Mouse (Mus musculus): ENCODE data around the gene Dnajc9.

Gene Dnajc9

DNA sequence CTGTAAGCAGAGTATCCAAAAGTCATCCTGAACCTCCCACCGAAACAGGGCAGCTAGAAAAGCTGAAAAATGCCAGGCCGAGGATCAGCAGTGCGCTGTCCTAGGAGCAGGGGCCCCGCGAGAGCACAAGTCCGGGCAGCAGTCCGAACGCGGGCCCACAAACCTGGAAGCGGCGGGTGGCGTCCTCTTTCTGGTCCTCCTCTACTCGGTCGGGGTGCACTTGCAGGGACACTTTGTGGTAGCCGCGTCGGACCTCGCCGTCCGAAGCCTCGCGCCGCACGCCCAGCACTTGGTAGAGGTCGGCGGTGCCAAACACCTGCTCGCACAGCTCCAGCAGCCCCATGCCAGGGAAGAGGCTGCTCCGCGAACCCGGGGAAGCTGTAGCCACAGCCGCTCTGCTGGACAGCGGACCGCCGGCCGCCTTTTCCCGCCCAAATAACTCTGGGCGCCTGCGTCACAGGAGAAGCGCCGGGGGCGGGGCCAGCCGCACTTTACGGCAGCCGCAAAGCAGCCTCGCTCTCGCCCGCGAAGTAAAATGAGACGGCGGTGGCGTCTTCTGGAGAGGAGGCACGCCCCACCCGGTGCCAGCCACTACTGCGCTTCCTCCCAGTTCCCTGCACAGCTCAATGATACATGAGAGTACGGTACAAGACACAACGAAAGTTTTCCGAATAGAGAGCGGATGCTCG, at the start of gene Dnajc9:
Gene Dnajc9 (minus strand): TSS at position 470 of the 689 bp plus-strand sequence.
- DNase-seq (ENCODE audit: low read depth, low spot score) = peak; percentile 85

- no peak for DNase-seq (ENCODE audit: low read depth, low spot score)
These were observed 48.3 kb upstream of the Dnajc9 start for GRCm38 (mm10) chr14:20436976-20437375.

DNA sequence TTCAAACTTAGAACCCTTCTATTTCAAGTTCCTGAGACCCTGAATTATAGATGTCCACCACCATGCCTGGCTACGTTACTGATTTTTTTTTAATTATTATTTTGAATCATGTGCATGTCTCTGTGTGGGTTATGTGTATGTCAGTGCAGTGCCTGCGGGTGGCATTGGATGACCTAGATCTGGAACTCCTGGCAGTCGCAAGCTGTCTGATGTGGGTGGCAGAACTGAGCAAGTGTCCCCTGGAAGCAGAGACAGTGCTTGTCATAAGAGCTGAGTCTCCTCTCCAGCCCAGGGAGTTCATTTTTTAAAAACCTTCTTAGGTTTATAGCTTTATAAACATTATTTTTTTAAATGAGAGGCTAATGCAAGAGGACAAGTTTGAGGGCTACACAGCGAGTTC, 43.7 kb upstream of the Dnajc9 start:
- DNase-seq (ENCODE audit: low read depth, low spot score) = peak; percentile 17

GRCm38 (mm10) chr14:20431726-20432125, 43.0 kb upstream of the Dnajc9 start:
- no peak for DNase-seq (ENCODE audit: low read depth, low spot score)

- DNase-seq (ENCODE audit: low read depth, low spot score) = no peak
These were observed 41.1 kb upstream of the Dnajc9 start for GRCm38 (mm10) chr14:20429833-20430232.

GRCm38 (mm10) chr14:20428593-20428992, 39.9 kb upstream of the Dnajc9 start:
- no peak for DNase-seq (ENCODE audit: low read depth, low spot score)

GRCm38 (mm10) chr14:20423046-20423445, 34.3 kb upstream of the Dnajc9 start:
- no peak for DNase-seq (ENCODE audit: low read depth, low spot score)

DNA sequence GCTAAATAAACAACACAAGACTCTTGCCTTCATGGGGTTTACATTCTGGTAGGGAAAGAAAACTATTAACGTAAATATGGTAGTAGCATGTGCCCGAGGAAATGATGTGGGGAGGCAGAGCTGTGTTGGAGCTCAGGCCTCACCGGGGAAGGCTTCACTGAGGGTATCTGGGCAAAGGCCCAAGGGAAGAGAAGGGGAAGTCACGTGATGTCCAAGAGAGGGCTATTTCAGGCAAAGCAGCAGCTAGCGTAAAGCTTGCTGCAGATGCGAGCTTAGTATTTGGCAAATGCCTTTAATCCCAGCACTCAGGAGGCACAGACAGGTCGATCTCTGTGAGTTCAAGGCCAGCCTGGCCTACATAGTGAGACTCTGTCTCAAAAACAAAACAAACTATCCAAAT, 33.5 kb upstream of the Dnajc9 start:
- peak; percentile 6 for DNase-seq (ENCODE audit: low read depth, low spot score)

- DNase-seq (ENCODE audit: low read depth, low spot score) = no peak
These were observed 11.4 kb upstream of the Dnajc9 start for GRCm38 (mm10) chr14:20400071-20400470.

- no peak for DNase-seq (ENCODE audit: low read depth, low spot score)
These were observed 10.2 kb upstream of the Dnajc9 start for GRCm38 (mm10) chr14:20398864-20399263.

DNA sequence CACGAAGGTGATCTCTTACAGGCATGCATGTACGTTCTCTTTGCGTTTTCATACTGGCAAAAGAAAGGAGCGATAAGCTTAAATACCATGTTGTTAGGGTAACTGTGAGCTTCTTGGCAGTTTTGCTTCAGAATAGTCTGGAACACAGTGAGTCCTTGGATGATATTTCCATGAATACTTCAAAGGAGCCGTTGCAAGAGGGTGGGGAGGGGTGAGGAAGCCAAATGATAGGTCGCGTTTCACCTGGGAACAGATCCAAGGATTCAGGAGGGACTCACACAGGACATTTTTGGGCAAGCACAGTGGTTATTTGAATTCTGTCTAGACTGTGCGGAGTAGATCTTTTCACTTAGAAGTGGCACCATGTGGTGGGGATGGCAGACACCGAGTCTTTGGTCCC, 8.5 kb upstream of the Dnajc9 start:
- no peak for DNase-seq (ENCODE audit: low read depth, low spot score)

DNA sequence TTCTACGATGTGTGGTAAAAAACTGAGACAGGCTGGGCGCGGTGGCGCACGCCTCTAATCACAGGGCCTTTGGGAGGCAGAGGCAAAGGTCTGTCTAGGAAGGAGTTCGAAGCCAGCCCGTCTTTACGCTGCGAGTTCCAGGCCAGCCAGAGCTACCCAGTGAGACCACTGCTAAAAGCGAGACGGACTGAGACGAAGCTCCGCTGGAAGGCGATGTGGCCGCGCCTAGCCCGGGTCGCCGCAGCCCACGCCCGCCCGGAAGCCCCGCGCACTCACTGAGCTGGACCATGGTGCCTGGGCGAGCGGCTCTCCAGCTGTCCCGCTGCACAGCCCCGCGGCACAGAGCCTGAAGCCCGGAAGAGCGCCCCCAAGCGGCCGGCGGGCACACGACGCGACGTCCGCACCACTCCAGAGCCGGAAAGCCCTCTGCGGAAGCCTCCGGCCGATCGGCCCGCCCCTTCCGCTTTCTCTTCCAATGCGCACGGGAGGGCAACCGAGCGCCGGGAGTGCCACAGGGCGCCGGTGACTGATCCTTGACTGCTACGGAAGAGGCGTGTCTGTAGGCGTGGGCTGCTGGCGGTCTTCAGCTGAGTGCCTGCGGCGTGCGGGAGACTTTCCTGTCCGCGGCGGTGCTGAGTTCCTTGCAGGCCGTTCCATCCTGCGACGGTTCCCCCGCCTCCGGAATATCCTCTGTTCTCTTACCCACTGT, 4.6 kb upstream of the Dnajc9 start, which contains the start of gene Mrps16:
Gene Mrps16 (minus strand): TSS at position 430 of the 709 bp plus-strand sequence.
- peak; percentile 96 for DNase-seq (ENCODE audit: low read depth, low spot score)

DNA sequence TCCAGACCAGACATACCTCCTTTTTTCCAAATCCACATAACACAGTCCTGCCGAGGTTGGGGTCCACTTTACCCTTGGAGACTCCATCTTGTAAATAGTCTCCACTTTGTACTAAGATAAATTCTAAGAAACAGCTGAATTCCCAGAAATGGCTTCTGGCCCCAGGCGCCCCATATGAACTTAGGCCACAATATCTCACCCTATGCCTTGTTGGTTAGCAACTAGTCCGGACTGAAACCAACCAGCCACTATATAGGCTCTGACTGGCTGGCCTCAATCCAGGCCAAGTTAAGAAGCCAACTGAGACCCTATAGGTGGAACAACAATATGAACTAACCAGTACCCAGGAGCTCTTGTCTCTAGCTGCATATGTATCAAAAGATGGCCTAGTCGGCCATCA, 3.6 kb upstream of the Dnajc9 start:
- no peak for DNase-seq (ENCODE audit: low read depth, low spot score)

DNA sequence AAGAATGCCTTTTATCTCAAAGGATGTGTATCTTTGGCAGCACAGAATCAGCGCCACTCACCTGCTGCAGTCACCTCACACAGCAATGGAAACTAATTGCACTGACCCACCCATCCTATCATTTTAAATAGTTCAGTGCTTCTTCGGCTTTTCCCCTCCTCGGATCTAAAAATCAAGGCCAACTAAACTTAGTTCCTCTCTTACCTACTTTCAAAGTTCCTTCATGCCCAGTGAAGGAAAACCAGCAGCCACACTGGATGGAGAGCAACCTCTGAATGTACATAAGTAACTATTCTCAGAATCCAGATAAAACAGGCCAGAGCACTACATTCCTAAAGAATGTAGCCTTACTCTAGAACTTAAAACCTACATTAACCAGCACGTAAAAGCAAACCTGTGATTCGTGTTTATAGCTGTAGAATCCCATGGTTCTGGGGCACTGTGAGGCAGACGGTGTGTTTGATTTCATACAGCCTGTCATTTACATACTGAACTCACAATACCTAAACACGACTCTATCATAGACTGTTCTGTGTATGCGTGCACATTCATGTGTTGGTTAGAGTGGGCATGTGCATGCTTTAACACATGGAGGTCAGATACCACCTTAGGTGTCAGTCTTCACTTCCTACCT, 853 bp upstream of the Dnajc9 start:
- no peak for DNase-seq (ENCODE audit: low read depth, low spot score)

DNA sequence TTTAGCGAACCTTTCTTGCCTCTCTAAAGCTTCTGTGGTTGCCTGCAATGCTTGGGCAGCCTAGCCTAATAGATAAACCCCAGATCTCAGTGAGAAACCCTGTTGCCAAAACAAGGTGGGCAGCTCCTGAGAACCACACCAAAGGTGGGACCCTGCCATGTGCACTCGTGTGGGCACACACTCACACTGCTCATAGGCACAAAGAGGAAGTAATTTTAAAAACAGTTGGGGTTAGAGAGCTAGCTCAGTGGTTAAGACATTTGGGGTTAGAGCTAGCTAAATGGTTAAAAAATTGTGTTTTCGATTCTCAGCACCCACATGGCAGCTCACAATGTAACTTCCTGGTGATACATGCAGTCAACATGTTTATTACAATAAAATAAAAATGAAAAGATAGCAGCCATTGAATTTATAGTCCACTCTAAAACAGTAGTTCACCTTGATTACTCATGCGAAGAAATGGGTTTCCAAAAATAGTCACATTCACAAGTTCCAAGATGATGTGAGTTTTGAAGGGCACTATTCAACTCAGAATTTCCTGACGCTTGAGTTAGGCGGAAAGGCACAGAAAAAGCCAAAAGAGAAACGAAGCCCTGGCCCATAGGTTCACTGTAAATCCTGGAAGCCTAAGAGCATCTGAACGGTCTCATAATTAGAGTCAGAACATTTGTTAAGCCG, 8.8 kb downstream of the Dnajc9 start:
- DNase-seq (ENCODE audit: low read depth, low spot score) = no peak

- no peak for DNase-seq (ENCODE audit: low read depth, low spot score)
These were observed 9.5 kb downstream of the Dnajc9 start for GRCm38 (mm10) chr14:20379087-20379640.

GRCm38 (mm10) chr14:20378313-20379061, 10.2 kb downstream of the Dnajc9 start:
- DNase-seq (ENCODE audit: low read depth, low spot score) = no peak

GRCm38 (mm10) chr14:20377112-20377521, 11.6 kb downstream of the Dnajc9 start:
- no peak for DNase-seq (ENCODE audit: low read depth, low spot score)

DNA sequence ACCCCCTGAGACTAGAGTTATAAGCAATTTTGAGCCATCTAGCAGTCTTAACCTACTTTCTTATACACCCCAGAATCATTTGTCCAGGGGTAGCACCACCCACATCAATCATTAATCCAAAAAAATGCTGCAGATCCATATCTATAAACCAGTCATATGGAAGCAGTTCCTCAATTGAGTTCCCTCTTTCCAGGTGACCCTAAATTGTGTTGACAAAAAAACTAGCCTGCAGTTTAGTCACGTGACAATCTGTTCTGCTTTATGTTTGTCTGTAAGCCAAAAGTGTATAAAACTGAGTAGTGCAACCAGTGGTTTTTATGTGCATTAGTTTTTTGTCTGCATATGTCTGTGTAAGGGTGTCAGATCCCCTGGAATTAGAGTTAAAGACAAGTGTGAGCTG, 16.9 kb downstream of the Dnajc9 start:
- no peak for DNase-seq (ENCODE audit: low read depth, low spot score)

DNA sequence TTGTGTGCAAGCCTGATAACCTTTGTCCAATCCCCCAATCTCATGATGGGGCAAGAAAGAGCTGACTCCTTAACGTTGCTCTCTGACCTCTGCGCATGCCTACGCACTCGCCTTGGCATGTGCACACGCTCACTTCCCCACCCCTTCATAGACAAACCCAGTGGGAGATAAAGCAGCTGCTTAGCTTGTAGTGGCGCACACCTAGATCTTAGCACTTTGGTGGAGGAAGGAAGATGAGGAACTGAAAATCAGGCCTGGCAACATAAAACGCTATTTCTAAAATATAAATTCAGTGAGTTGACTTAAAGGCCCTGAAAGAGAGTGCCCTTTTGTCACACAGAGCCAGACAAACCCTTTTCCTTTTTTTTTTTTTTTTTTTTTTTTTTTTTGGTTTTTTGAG, 17.9 kb downstream of the Dnajc9 start:
- DNase-seq (ENCODE audit: low read depth, low spot score) = no peak

DNA sequence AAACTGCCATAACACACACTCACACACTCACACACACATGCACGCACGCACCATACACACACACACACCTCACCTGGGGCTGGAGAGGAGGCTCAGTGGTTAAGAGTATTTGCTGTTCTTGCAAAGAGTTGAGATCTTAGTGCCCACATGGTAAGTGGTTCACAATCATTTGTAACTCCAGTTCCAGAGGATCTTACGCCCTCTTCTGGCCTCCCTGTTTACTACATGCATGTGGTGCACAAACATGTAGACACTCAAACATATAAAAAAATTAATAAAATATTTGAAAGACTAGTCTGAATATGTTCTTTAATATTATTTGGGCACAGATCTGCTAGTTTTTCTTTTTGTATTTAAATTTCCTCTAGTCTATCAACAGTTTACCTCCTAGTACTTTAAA, 20.4 kb downstream of the Dnajc9 start:
- no peak for DNase-seq (ENCODE audit: low read depth, low spot score)

All from telencephalon, adult 2 months (tissue).